Mouse (Mus musculus): ENCODE results near the gene Snd1.

Gene Snd1

DNA sequence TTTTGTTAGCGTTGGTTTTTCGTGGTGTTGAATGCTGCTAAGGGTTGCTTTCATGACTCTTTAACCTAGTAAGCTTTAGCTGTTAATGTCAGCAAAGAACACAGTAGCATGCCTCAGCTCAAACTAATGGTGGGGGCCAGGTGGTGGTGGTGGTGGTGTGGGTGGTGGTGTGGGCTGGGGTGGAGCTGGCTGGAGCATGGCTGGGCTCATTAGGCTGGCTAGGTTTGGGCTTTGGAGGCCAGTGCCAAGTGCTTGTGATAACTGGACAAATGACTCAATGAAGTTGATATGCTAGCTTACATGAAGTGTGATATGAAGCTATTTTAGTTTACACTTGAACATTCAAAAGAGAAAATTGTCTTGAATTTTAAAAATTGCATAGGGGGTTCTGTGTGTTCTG is 11.1 kb downstream of the Snd1 start:
- DNase-seq (ENCODE audit: low read depth, low spot score): no peak

DNA sequence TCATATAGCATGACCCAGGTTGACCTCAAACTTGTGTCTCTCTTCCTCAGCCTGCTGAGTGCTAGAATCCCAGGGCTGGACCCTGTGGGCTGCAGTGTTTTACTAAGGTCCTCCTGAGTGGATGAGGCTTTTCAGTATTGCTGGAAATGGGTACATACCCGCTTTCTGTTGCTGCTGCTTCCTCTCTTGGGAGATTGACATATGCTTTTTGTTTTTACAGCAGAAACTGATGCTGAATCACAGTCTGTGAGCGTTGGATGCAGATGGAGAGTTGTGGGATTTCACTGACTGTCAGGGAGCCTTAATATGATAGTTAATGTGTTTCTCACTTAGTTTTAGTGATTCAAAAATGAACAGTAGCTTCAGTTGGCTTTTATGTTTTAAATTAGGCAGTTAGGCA is 11.5 kb downstream of the Snd1 start:
- no peak for DNase-seq (ENCODE audit: low read depth, low spot score)

DNA sequence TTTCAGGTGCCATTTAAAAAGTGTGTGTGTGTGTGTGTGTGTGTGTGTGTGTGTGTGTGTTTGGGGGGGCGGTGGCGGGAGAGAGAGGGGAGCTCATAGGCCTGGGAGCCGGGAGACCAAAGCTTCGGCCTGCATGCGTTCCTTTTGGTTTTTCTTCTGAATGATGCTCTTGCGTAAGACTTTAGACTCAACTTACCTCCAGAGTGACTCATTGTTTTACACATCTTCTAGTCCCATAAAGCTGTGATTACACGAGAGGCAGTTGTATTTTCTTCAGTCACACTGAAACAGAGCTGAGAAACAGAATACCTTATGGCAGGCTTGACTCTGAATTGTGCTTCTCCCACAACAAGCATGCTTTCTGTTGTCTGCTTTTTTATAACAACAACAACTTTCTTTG is 12.0 kb downstream of the Snd1 start:
- no peak for DNase-seq (ENCODE audit: low read depth, low spot score)

DNA sequence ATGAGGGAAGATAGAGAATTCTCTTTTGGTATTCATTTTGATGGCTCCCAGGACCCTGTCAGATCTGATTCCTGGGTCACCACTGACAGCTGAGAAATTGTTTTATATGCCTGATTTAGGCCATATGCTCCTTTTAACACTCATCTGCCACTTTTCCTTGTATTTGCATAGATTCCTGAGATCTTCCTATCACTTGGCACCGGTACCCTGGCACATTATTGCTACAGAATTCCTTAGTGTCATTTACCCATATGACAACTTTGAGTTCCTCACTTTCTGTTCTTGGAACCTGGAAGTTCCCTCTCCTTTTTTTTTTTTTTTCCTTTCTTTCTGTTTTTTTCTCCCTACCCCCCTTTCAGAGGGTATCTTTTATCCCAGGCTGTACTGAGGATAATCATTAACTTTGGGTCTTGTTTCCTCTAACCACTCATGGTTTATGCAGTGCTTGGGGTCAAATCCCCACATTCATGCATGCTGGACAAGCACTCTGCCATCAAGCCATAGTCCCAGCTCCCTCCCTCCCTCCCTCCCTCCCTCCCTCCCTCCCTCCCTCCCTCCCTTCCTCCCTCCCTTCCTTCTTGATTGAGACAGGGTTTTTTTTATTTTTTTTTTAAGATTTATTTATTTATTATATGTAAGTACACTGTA is 13.4 kb downstream of the Snd1 start:
- no peak for DNase-seq (ENCODE audit: low read depth, low spot score)

DNA sequence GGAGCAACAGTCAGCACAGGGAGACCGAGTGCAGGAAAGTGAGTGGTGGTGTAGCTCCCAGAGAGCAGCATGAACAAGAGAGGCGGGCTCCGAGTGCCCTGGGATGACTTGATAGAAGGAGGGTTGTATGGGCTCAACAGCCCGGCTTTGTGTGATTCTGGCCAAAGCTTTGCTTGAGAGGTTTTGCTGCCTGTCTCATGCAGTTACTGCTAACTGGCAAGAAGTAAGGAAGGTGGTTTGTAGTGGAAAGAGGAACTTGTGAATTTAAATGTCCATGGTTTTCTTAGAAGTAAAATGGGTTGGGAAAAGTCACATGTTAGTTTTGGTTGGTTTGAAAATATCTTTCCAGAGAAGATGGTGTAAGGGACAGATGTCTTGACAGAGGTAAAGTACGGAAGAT is 15.7 kb downstream of the Snd1 start:
- no peak for DNase-seq (ENCODE audit: low read depth, low spot score)

DNA sequence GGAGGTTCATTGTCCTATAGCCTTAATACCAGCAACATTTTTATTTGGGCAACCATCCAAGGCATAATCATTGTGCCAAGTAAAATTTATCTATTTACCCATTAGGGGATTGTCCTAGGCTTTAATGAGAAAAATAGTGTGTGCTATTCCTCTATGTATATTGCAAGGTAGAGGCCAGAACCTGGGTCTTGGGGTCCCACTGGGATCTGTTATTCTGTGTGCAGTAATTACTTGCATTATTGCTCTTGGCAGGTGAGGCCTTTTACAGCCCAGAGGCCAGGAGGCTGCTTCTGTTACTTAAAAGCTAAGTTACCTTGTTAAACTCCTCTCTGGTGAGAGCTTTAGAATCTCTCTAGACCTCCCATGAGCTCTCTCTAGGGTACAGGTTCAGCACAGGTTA is 16.3 kb downstream of the Snd1 start:
- DNase-seq (ENCODE audit: low read depth, low spot score): no peak

DNA sequence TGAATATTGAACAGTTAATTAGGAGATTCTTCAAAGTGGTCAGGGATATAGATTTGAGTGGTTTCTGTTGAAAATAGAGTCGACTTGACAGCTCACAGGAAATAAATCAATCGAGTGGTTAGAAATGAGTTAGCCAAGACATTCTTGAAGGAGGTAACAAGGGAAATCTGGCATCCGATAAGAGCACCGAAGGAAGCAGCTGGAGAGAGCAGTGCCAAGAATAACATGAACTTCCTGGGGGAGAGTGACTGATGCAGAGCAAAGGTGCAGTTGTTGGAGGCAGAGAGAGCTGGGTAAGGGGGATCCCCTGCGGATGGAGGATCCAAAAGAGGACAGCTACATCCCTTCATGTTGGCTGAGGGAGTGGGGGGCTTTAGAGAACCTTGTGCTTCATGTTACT is 22.9 kb downstream of the Snd1 start:
- DNase-seq (ENCODE audit: low read depth, low spot score): no peak

DNA sequence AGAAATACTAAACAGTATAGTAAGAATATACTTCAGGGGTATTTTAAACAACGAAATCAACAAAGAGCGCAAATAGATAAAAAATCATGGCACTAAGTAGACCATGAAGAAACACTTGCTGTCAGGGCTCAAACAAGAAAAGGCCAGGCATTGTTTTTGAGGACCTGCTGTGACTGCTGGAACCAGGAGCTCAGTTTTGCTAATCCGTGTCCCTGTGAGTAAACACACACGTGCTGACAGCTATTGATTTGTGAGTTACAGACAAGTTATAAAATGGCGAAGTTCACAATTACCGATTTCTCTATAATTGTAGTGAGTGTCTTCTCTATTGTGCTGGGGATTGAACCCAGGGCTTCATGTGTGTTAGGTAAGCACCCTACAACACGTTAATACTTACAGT is 27.6 kb downstream of the Snd1 start:
- no peak for DNase-seq (ENCODE audit: low read depth, low spot score)

DNA sequence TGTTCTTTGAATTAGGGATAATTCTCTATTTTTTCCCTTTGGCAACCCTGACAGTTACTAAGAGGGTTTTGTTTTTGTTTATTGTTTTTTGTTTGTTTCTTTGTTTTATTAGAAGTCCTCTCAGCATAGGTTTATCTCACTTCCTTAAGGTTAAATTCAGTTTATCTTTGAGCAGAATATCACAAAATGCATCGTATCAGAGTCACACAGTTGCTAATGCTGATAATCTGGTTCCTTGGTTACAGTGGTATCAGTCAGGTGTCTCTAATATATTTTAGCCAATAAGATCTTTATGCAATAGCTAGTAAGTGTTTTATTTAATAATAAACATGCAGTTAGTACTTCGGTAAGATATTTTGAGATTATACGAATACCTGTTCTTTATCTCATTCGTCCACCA is 28.2 kb downstream of the Snd1 start:
- DNase-seq (ENCODE audit: low read depth, low spot score): no peak

DNA sequence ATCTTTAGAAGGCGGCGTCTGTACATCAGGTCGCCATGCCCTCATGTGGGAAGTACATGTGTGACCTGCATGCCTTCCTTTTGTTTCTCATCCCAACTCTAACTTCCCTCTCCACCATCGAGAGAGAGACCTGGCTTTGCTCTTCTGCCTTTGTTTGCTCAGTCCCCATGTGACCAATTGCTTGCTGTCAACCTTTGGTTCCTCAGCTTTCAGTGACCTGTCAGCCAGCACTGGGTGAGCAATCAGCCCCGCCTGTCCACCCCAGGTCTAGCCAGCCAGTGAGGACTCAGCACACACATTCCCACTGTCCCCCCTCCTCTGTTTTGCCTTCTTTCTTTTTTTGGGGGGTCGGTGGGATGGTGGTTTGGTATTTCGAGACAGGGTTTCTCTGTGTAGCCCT is 29.7 kb downstream of the Snd1 start:
- DNase-seq (ENCODE audit: low read depth, low spot score): peak; percentile 18

DNA sequence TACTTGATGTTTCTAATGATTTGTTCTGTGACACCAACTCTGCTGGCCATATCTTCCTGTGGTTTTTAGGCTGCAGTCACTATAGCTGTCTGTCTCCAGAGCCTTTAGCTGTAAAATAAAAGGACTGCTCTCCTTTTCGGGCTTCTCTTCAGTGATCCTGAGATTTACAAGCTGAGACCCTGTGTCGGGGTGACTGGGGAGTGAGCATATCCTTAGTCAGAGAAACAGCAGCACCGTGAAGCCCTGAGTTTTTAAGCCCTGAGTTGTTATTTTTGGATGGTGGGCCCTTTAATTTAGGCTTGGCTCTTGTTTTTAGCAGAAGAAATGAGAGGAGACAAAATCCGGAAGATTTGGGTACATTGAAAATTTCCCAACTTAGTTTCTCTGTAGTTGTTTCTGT is 32.8 kb downstream of the Snd1 start:
- DNase-seq (ENCODE audit: low read depth, low spot score): no peak

DNA sequence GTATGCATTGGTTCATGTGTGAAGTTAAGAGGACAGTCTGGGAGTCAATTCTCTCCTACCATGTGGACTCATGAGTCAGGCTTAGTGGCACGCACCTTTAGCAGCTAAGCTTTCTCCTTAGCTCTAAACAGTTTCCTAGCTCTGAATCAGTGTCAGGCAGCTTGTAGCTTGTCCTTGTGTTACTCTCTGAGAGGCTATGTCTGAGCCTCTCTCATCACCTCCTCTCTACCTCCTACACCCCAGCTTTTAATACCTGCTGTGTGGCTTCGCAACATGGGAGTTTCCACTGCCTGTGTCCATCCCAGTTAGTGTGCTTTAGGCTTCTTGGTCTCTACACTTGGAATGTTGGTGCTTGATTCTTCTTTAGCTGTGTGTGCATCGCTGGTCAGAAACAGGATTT is 39.3 kb downstream of the Snd1 start:
- DNase-seq (ENCODE audit: low read depth, low spot score): no peak

DNA sequence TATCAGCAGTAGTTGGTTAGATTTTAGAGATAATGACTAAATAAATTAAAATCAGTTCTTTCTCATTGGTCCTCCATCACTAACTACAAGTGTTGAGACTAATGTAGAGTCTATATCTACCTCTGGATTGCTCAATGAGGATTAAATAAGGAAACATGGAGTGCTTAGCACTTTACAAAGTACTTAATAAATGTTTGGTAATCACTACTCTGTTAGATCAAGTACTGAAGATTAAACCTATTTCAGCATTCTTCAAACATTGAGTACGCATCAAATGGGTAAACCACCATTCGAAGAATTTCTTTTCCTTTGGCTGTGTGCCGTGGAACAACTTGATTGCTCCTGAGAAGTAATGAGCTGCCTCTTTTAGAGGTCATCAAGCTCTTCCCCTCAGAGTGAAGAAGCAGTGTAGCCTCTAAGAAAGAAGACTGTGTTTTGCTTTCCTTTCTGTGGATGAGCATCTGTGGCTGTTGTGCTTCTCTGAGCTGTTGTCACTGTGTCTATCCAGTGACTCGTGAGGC is 40.0 kb downstream of the Snd1 start:
- no peak for DNase-seq (ENCODE audit: low read depth, low spot score)

DNA sequence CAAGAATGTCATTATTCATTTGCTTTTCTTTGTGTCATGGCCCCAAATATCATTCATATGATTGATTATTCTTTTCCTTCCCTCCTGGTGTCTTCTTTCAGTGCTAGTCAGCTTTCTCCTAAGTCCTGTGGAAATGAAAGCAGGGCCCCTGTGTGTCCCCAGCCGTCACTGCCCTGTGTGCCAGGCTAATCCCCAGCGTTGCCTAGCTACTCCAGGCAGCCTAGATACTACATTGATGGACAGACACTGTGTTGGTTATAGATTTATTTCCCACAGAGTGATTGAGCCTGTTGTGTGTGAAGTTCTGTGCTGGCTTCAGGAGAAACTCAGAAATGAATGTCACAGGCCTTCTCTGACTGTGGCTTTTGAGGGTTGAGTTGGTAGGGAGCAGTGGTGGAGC is 41.7 kb downstream of the Snd1 start:
- no peak for DNase-seq (ENCODE audit: low read depth, low spot score)

DNA sequence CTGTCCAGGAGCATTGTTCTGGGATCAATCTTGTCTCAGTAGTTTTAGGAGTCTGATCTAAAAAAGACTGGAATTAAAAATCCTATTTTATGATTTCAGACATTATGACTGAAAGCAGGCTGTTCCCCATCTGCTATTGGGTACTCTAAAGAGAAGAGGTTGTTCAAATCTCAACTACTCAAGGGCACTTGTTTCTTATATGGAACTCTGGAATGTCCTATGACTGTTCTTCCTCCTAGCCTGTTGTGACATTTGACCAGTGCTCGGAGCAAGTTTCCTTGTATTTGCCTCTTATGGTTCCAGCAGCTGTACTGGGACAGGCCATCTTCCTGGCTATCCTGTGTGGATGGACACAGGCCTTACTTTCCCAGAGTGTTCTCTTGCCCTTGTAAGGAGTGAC is 42.1 kb downstream of the Snd1 start:
- DNase-seq (ENCODE audit: low read depth, low spot score): no peak

DNA sequence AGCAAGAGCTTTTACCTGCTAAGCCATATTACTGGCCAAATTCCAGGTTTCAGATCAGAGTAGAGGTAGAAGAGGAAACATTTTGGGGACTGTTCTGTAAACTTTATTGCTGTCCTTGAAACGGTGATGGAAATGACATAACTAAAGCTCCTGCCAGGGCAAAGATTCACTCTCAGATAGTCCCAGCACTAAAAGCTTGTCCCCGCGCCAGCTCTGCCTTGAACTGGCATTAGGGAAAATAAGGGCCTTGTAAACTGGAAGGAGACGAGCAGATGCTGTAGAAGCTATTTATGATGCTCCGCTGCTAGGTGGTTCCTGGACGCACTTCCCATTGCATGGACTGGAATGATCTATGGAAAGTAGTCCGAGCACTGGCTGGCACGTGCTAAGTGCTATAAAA is 44.5 kb downstream of the Snd1 start:
- no peak for DNase-seq (ENCODE audit: low read depth, low spot score)

DNA sequence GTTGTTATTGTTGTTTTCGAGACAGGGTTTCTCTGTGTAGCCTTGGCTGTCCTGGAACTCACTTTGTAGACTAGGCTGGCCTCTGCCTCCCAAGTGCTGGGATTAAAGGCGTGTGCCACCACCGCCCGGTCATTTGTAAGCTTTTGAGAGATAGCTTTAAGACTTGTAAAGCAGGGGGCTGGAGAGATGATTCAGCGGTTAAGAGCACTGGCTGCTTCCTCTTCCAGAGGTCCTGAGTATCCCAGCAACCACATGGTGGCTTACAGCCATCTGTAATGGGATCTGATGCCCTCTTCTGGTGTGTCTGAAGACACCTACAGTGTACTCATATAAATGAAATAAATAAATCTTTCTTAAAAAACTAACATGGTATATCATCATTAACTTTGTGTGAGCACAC is 45.8 kb downstream of the Snd1 start:
- peak; percentile 37 for DNase-seq (ENCODE audit: low read depth, low spot score)

DNA sequence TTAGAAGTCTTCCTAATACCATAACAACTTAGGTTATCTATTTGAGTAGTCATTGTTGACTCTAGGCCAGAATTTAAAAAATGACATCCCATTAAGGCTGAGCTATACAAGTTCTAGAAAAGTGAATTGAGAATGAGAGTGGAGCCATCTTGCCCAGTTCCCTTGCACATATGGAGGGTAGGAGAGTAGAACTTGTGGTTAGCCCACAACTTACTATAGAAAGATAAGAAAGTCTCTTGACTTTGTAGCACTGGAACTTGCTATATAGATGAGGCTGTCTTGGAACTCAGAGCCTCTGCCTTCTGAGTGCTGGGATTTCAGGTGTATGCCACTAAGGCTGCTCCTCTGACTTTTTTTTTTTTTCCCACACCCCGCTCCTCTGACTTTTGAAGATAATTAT is 46.5 kb downstream of the Snd1 start:
- DNase-seq (ENCODE audit: low read depth, low spot score): no peak

DNA sequence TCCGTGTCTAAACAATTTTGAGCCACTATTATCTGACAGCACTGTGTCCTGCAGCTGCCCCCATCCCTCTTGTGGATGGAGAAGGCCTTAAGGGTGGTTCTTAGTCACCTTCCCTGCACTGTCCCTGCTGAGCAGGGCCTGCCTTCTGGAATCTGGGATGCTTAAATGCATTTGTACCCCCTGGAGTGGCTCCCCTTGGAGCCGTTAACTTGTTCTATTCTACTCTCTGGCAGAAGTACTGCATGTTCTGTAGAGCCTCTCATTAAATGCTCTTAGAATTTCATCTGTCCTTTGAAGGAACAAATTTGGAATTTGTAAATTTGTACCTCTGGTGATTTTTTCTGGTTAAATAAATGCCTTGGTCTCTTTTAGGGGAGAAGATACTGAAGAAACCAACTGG is 50.6 kb downstream of the Snd1 start:
- peak; percentile 89 for DNase-seq (ENCODE audit: low read depth, low spot score)

DNA sequence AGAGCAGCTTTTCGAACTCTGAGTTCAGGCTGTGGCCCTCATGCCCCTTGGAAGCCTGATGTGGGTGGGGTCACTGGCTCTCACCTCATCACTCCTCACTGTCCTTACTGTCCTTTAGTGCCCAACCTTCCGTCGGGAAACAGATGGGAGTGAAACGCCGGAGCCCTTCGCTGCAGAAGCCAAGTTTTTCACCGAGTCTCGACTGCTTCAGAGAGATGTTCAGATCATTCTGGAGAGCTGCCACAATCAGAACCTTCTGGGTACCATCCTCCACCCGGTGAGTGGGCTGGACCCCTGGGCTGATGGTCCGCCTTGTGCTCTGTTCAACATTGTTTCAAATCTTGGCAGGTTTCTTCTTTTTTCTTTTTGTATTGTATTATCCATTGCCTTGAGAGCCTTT is 52.5 kb downstream of the Snd1 start:
- no peak for DNase-seq (ENCODE audit: low read depth, low spot score)

DNA sequence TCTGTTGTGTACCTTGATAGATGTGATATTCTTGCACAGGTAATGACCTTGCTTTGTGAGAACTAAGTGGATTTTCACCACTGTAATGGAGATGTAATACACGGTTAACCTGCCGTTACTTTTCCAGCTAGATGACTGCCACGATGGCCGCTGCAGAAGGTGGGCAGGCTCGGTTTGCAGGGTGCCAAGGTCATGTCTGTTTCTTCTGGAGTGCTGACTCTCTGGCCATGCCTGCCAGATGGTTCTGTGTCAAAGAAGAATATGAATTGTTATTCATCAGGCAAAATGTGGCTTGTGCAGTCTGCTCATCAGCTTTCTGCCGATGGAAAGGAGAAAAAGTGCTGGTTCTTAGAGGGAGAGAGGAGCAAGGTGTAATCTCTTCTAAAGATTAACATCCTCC is 53.3 kb downstream of the Snd1 start:
- DNase-seq (ENCODE audit: low read depth, low spot score): no peak

DNA sequence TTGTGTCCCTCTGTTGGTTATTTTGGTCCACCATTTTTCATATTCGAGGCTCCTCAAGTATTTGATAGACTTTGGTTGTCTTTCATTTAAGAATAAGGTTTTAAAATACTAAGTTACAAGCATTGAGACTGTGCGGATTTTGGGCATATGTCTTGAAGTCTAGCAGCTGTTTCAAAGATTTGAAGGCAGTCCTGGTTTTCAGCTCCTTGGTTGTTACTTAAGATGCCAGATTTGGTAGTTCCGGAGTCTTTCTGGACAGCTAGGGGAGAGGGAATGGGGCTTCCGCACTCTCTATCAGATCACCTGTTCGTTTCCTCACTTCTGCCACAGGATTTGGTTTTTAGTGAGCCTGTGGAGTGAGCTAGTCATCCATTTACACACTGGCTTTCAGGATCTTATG is 61.5 kb downstream of the Snd1 start:
- DNase-seq (ENCODE audit: low read depth, low spot score): no peak

DNA sequence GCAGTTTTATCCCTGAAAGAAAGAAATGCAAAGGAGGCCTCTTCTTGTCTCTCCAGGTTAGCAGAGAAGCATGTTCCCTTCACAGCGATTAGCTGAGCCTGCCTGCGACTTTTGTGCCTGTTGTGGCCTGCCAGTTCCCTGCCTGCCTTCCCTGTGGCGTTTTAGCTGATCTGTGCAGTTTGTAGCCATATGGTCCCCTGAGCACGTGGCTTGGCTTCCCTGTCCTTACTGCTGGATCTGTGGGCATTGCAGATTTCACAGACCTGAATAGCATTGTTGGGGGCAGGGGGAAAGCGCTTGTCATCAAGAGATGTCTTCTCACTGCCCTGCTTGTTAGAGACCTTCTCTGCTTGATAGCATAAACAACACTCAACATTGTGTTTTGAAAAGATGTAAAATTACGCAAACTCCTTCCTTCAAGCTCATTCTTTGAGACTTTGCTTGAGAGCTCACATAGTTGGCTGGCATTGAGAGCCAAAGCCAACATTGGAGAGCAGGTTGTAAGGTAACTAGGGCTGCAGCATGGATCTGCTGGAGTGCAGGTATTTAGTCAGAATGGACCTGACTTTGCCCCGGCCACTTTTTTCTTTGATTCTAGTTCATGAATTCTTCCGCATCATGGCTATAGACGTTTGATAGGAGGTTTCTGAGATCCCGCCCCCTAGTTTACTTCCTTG is 63.0 kb downstream of the Snd1 start:
- no peak for DNase-seq (ENCODE audit: low read depth, low spot score)

DNA sequence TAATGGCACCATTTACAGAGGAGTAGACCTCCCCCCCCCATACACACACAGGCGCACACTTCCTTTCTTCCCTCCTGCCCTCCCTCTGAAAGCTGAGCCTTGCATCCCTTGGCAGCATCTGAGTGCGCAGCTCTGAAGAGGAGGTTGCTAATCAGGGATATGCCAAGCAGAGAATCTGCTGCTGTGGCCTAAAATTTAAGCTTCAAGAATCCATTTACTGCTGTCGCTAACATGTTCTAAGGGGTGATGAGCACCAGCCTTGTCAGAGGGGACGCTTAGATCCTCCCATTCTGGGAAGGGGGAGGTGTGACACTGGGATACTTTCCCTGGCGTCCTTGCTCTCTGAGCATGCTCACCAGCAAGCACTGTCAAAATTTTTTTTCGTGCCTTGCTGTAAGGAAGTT is 67.4 kb downstream of the Snd1 start:
- DNase-seq (ENCODE audit: low read depth, low spot score): no peak

Measured in R1 (cell line).